ENCODE assay signal across 7 mouse cellular contexts in the genomic region with DNA sequence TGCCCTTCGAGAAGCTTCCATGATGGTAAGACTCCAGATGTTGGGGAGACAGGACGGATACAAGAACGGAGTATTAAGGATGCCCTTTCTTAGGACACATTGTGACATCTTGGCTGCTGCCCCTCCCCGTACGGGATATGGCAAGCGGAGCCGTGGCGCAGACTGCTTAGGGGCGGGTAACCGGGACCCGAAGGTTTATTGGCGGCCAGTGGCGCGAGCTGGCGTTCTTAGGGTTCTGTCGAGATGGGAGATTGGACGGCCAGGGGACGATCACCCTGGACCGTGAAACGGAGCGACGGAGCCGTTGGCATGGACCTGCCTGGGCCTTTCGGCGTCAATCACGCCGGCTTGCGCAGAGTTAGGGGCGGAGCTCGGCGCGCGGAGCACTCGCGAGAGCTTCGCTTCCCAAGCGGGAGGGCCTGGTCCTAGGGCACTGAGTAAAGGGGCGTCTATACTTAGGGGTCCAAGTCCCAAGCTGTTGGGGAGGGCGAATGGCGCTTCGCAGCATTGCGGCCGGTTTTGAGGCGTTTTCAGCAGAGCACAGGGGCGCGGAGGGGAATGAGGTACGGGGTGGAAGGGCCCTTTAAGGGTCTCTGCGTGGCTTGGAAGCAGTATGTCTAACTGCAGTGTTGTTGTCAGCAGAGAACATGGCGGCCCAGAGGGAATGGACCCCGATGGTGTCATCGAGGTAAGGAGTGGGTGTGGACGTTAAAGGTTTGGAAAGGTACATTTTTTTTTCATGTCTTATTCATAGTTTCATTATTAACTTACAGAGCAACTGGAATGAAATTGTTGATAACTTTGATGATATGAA. TPM values are rescaled to one million over a fixed set of nuclear protein-coding genes. Genes with fewer than 3 reads are reported as not detected.
DNase-seq lines count a peak whose midpoint lies in the region; ATAC-seq and TF ChIP-seq lines count a peak whose summit lies in the region.

No protein-coding gene starts in this region.

- H3K9ac ChIP-seq in embryonic facial prominence, embryonic 11.5 days (replicated peaks; ENCODE audit: low read length), result peak overlapping the region; percentile 99
- peak overlapping the region; percentile 99 for H3K9ac ChIP-seq in midbrain, embryonic 12.5 days (replicated peaks)

- DNase-seq in adrenal gland, postnatal 10 days, result peak; percentile 90
- DNase-seq in embryonic facial prominence, embryonic 11.5 days (ENCODE audit: low spot score), result peak; percentile 83
- peak; percentile 84 for DNase-seq in kidney, adult 11 months
- DNase-seq in limb, embryonic 10.5 days (ENCODE audit: low spot score), result peak; percentile 81

- H3K4me3 ChIP-seq in embryonic facial prominence, embryonic 11.5 days (ENCODE audit: low read depth, low read length), result peak overlapping the region; percentile 99
- peak overlapping the region; percentile 96 for H3K4me3 ChIP-seq in limb, embryonic 10.5 days
- peak overlapping the region; percentile 91 for H3K4me3 ChIP-seq in midbrain, embryonic 12.5 days
- peak overlapping the region; percentile 80 for H3K4me3 ChIP-seq in small intestine, adult 2 months (ENCODE audit: low read depth, low read length)

- peak; percentile 87 for ATAC-seq in embryonic facial prominence, embryonic 11.5 days (replicated peaks; ENCODE audit: insufficient number of reproducible peaks, low FRiP score, low TSS enrichment, low read depth)
- ATAC-seq in granulocyte monocyte progenitor cell, adult 5-6 weeks (replicated peaks; ENCODE audit: poor library complexity, severe bottlenecking), result peak; percentile 59
- peak; percentile 91 for ATAC-seq in midbrain, embryonic 12.5 days (ENCODE audit: low FRiP score, low read depth)

- under 1% methylated on average over 52 of the region's 52 CpGs for WGBS in embryonic facial prominence, embryonic 11.5 days
- under 1% methylated on average over 52 of the region's 52 CpGs for WGBS in limb, embryonic 10.5 days
- WGBS in midbrain, embryonic 12.5 days, result under 1% methylated on average over 52 of the region's 52 CpGs
- WGBS in small intestine, adult 2 months, result under 1% methylated on average over 52 of the region's 52 CpGs

- peaks cover 3% of the 10 kb centered on the region for H3K36me3 ChIP-seq in embryonic facial prominence, embryonic 11.5 days (replicated peaks; ENCODE audit: control insufficient read depth, insufficient read depth, low read depth, low read length)
- peaks cover 51% of the 10 kb centered on the region for H3K36me3 ChIP-seq in limb, embryonic 10.5 days
- H3K36me3 ChIP-seq in midbrain, embryonic 12.5 days, result peaks cover 39% of the 10 kb centered on the region
- peaks cover 40% of the 10 kb centered on the region for H3K36me3 ChIP-seq in small intestine, adult 2 months (ENCODE audit: control insufficient read depth, insufficient read depth, low read length)

- peak overlapping the region; percentile 55 for H3K4me2 ChIP-seq in embryonic facial prominence, embryonic 11.5 days (ENCODE audit: low read depth, low read length)
- peak overlapping the region; percentile 91 for H3K4me2 ChIP-seq in midbrain, embryonic 12.5 days (replicated peaks)

- no peak; the same call in none of the 2 replicates for TF ChIP-seq POLR2A in small intestine, adult 2 months (IDR thresholded peaks at IDR 0.05; ENCODE audit: low read depth, low read length)

- TF ChIP-seq CTCF in small intestine, adult 2 months (IDR thresholded peaks at IDR 0.05; ENCODE audit: extremely low read depth, insufficient read length, insufficient replicate concordance, low read depth, low read length), result no peak

- no peaks in the 10 kb centered on the region for H3K4me1 ChIP-seq in embryonic facial prominence, embryonic 11.5 days (ENCODE audit: control insufficient read depth, insufficient read depth, low read length)
- peaks cover 14% of the 10 kb centered on the region for H3K4me1 ChIP-seq in limb, embryonic 10.5 days
- H3K4me1 ChIP-seq in midbrain, embryonic 12.5 days, result peaks cover 23% of the 10 kb centered on the region
- no peaks in the 10 kb centered on the region; the same call in 1 of the 2 replicates for H3K4me1 ChIP-seq in small intestine, adult 2 months (ENCODE audit: control insufficient read depth, insufficient read depth, insufficient read length, low read length)

- no peaks in the 10 kb centered on the region for H3K9me3 ChIP-seq in embryonic facial prominence, embryonic 11.5 days (replicated peaks; ENCODE audit: control insufficient read depth, low read length)
- H3K9me3 ChIP-seq in limb, embryonic 10.5 days (replicated peaks), result no peaks in the 10 kb centered on the region
- H3K9me3 ChIP-seq in midbrain, embryonic 12.5 days, result no peaks in the 10 kb centered on the region

- peak overlapping the region; percentile 94 for H3K27ac ChIP-seq in embryonic facial prominence, embryonic 11.5 days (replicated peaks; ENCODE audit: low read depth, low read length)
- H3K27ac ChIP-seq in limb, embryonic 10.5 days, result peak overlapping the region; percentile 99
- H3K27ac ChIP-seq in midbrain, embryonic 12.5 days (replicated peaks), result peak overlapping the region; percentile 96
- peak overlapping the region; percentile 97 for H3K27ac ChIP-seq in small intestine, adult 2 months (ENCODE audit: insufficient read depth, low read depth, low read length)

- no peaks in the 10 kb centered on the region for H3K27me3 ChIP-seq in embryonic facial prominence, embryonic 11.5 days (ENCODE audit: control insufficient read depth, insufficient read depth, low read length)
- no peaks in the 10 kb centered on the region for H3K27me3 ChIP-seq in limb, embryonic 10.5 days (ENCODE audit: low read depth, poor library complexity, severe bottlenecking)
- H3K27me3 ChIP-seq in midbrain, embryonic 12.5 days, result peaks cover 8% of the 10 kb centered on the region; the same call in 1 of the 2 replicates
- H3K27me3 ChIP-seq in small intestine, adult 2 months (ENCODE audit: control insufficient read depth, insufficient read depth, low read length), result no peaks in the 10 kb centered on the region

RNA-seq across cellular contexts. Expression of a gene that starts 0.9 kb away (rescaled TPM):
- total RNA-seq in adrenal gland, postnatal 10 days (2021), result 100 to 1,000 TPM; 295 to 433 TPM
- polyA plus RNA-seq in embryonic facial prominence, embryonic 11.5 days (2014; fragmentation: Nextera tagmentation; extraction: Ambion mirVana), result 278 and 280 TPM in 2 replicates
- 322 and 433 TPM in 2 replicates for total RNA-seq in granulocyte monocyte progenitor cell, adult 5-6 weeks (2014; fragmentation: Nextera tagmentation)
- 678 and 830 TPM in 2 replicates for total RNA-seq in granulocyte monocyte progenitor cell, adult 5-6 weeks (2017)
- 161 and 181 TPM in 2 replicates for polyA plus RNA-seq in limb, embryonic 10.5 days (2016; fragmentation: Nextera tagmentation; extraction: Ambion mirVana)
- 208 and 213 TPM in 2 replicates for polyA plus RNA-seq in midbrain, embryonic 12.5 days (2016; fragmentation: Nextera tagmentation; extraction: Ambion mirVana)
- 9.0 and 17.2 TPM in 2 replicates for polyA plus RNA-seq in small intestine, adult 2 months (2012; rRNA removed)

RNA-seq across cellular contexts. Expression of a gene that starts 19.4 kb away (rescaled TPM):
- total RNA-seq in adrenal gland, postnatal 10 days (2021), result 10 to 100 TPM; 14.3 to 17.1 TPM
- 235 and 245 TPM in 2 replicates for polyA plus RNA-seq in embryonic facial prominence, embryonic 11.5 days (2014; fragmentation: Nextera tagmentation; extraction: Ambion mirVana)
- total RNA-seq in granulocyte monocyte progenitor cell, adult 5-6 weeks (2014; fragmentation: Nextera tagmentation), result 100.0 and 117 TPM in 2 replicates
- total RNA-seq in granulocyte monocyte progenitor cell, adult 5-6 weeks (2017), result 78.2 and 92.9 TPM in 2 replicates
- 226 and 229 TPM in 2 replicates for polyA plus RNA-seq in limb, embryonic 10.5 days (2016; fragmentation: Nextera tagmentation; extraction: Ambion mirVana)
- 145 and 162 TPM in 2 replicates for polyA plus RNA-seq in midbrain, embryonic 12.5 days (2016; fragmentation: Nextera tagmentation; extraction: Ambion mirVana)
- 0.25 and 0.98 TPM in 2 replicates for polyA plus RNA-seq in small intestine, adult 2 months (2012; rRNA removed)

RNA-seq across cellular contexts. Expression of a gene that starts 38.2 kb away (rescaled TPM):
- total RNA-seq in adrenal gland, postnatal 10 days (2021), result 100 to 1,000 TPM; 387 to 442 TPM
- polyA plus RNA-seq in embryonic facial prominence, embryonic 11.5 days (2014; fragmentation: Nextera tagmentation; extraction: Ambion mirVana), result 0.17 TPM in 1 of 2 replicates, not detected in the other
- total RNA-seq in granulocyte monocyte progenitor cell, adult 5-6 weeks (2014; fragmentation: Nextera tagmentation), result not detected in 2 replicates
- total RNA-seq in granulocyte monocyte progenitor cell, adult 5-6 weeks (2017), result 0.15 TPM in 1 of 2 replicates, not detected in the other
- not detected in 2 replicates for polyA plus RNA-seq in limb, embryonic 10.5 days (2016; fragmentation: Nextera tagmentation; extraction: Ambion mirVana)
- not detected in 2 replicates for polyA plus RNA-seq in midbrain, embryonic 12.5 days (2016; fragmentation: Nextera tagmentation; extraction: Ambion mirVana)
- polyA plus RNA-seq in small intestine, adult 2 months (2012; rRNA removed), result 1.0 and 2.5 TPM in 2 replicates

RNA-seq across cellular contexts. Expression of a gene that starts 50.5 kb away (rescaled TPM):
- 100 to 1,000 TPM; 216 to 507 TPM for total RNA-seq in adrenal gland, postnatal 10 days (2021)
- polyA plus RNA-seq in embryonic facial prominence, embryonic 11.5 days (2014; fragmentation: Nextera tagmentation; extraction: Ambion mirVana), result not detected in 2 replicates
- not detected in 2 replicates for total RNA-seq in granulocyte monocyte progenitor cell, adult 5-6 weeks (2014; fragmentation: Nextera tagmentation)
- not detected in 2 replicates for total RNA-seq in granulocyte monocyte progenitor cell, adult 5-6 weeks (2017)
- 0.11 TPM in 1 of 2 replicates, not detected in the other for polyA plus RNA-seq in limb, embryonic 10.5 days (2016; fragmentation: Nextera tagmentation; extraction: Ambion mirVana)
- polyA plus RNA-seq in midbrain, embryonic 12.5 days (2016; fragmentation: Nextera tagmentation; extraction: Ambion mirVana), result 0.26 TPM in 1 of 2 replicates, not detected in the other
- polyA plus RNA-seq in small intestine, adult 2 months (2012; rRNA removed), result not detected in 2 replicates

Comparison
In these comparisons a context has a peak if more than half of its experiments do, and no peak if none do; other contexts are left out.
1. Peak in every context shown above with its lines: DNase-seq, ATAC-seq, H3K4me3 ChIP-seq and H3K27ac ChIP-seq.
2. RNA of a gene that starts 19.4 kb away (polyA plus RNA-seq): 235 to 245 TPM in embryonic facial prominence, embryonic 11.5 days, 226 to 229 TPM in limb, embryonic 10.5 days and 145 to 162 TPM in midbrain, embryonic 12.5 days; 0.25 to 0.98 TPM in small intestine, adult 2 months; every median in the first group is over 10 times any median in the second.